Mouse (Mus musculus) heart, embryonic 15.5 days (tissue): Measurements from ENCODE around the gene Mecr. TPM values are rescaled to one million over a fixed set of nuclear protein-coding genes. Genes with fewer than 3 reads are reported as not detected.

Source experiments
- ATAC-seq: fragments of 200-750 bp; cut with Nextera tagmentation; replicated peaks from 2 replicates; pipeline ENCODE4 v1.8.0; 2017; ENCODE audit warnings: low read depth, moderate TSS enrichment; ENCODE audit not compliant: insufficient number of reproducible peaks, insufficient read depth, low FRiP score
- H3K27ac ChIP-seq: fragments of 300-500 bp; sonication (generic); 2 replicates; pipeline ENCODE4 v1.5.1; 2015; ENCODE audit warnings: mild to moderate bottlenecking, inconsistent platforms
- H3K27me3 ChIP-seq: fragments of 300-500 bp; sonication (generic); 2 replicates; pipeline ENCODE4 v1.6.1; 2015; ENCODE audit warnings: inconsistent platforms
- H3K36me3 ChIP-seq: fragments of 300-500 bp; sonication (generic); 2 replicates; pipeline ENCODE4 v1.6.1; 2015; ENCODE audit warnings: mild to moderate bottlenecking, inconsistent platforms
- H3K4me1 ChIP-seq: fragments of 300-500 bp; sonication (generic); replicated peaks from 2 replicates; pipeline ENCODE4 v1.6.1; 2015; ENCODE audit warnings: inconsistent platforms
- H3K4me2 ChIP-seq: fragments of 300-500 bp; sonication (generic); 2 replicates; pipeline ENCODE4 v1.6.1; 2015; ENCODE audit warnings: inconsistent platforms, mild to moderate bottlenecking, moderate library complexity
- H3K4me3 ChIP-seq: fragments of 300-500 bp; sonication (generic); 2 replicates; pipeline ENCODE4 v1.5.1; 2015; ENCODE audit warnings: mild to moderate bottlenecking, inconsistent platforms
- H3K9ac ChIP-seq: fragments of 300-500 bp; sonication (generic); 2 replicates; pipeline ENCODE4 v1.6.1; 2015; ENCODE audit warnings: mild to moderate bottlenecking, inconsistent platforms
- H3K9me3 ChIP-seq: fragments of 300-500 bp; sonication (generic); replicated peaks from 2 replicates; pipeline ENCODE4 v1.6.1; 2016; ENCODE audit warnings: inconsistent platforms
- WGBS: fragments of 180-500 bp; shearing (Covaris S2); methylation state at CpG from one replicate; pipeline ENCODE4 v1.1.7; 2015; ENCODE audit warnings: mixed read lengths; 5-methylcytosine and 5-hydroxymethylcytosine counted together
- polyA plus RNA-seq: library from polyadenylated mRNA; unstranded; fragments of >200 nt; fragmentation: Nextera tagmentation; extraction: Ambion mirVana; gene quantifications from 2 replicates; pipeline ENCODE4 v1.2.1, GENCODE M21; 2015

The Mecr gene
- polyA plus RNA-seq, 1 experiment from 2014 or later = 39.9 TPM

- Histone ChIP-seq H3K4me1 (peaks cover 40% of the 10 kb centered on the region), H3K4me2 (peak within 1 kb of the TSS; percentile 82), H3K36me3 (no peaks in the 10 kb centered on the region), H3K9me3 (no peaks in the 10 kb centered on the region), H3K27me3 (no peaks in the 10 kb centered on the region), H3K4me3 (peak within 1 kb of the TSS; percentile 100), H3K9ac (peak within 1 kb of the TSS; percentile 100), H3K27ac (peak within 1 kb of the TSS; percentile 100)
- ATAC-seq = peak; percentile 95
- under 1% methylated on average over 98 of the region's 116 CpGs for WGBS
Measured at GRCm38 (mm10) chr4:131873293-131874168, 30.3 kb downstream of the Mecr start, which contains the start of gene Srsf4. TSS of gene Srsf4 (plus strand) at chr4:131873617.

- no peak for ATAC-seq
- Histone ChIP-seq H3K9me3 (no peaks in the 10 kb centered on the region), H3K4me2 (peak overlapping the region; percentile 82), H3K4me3 (peak overlapping the region; percentile 100), H3K36me3 (no peaks in the 10 kb centered on the region), H3K4me1 (peaks cover 41% of the 10 kb centered on the region), H3K27me3 (no peaks in the 10 kb centered on the region), H3K9ac (peak overlapping the region; percentile 100), H3K27ac (peak overlapping the region; percentile 100)
- WGBS = under 1% methylated on average over 20 of the region's 20 CpGs
Measured at GRCm38 (mm10) chr4:131874169-131874536, 30.9 kb downstream of the Mecr start.

DNA sequence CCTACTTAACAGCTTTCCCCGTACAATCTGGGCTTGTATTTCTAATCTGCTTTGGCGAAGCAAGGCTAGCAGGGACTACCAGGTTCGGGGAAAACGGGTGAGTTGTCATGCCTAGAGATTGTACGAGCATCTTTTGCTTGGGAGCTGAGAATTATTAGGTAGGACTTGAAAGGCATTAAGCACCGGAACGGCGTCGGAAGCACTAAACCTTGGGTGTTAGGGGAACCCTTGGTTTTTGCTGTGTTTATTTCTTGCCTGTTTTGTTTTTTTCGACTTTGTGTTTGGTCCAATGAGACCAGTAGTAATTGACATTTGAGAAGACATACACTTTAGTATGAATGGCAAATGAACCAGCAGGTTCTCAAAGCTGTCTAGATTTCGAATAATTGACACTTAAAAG is 31.3 kb downstream of the Mecr start:
- no peaks in the 10 kb centered on the region for H3K36me3 ChIP-seq
- no peaks in the 10 kb centered on the region for H3K27me3 ChIP-seq
- H3K27ac ChIP-seq = peak overlapping the region; percentile 100
- no peaks in the 10 kb centered on the region for H3K9me3 ChIP-seq
- H3K4me2 ChIP-seq = peak overlapping the region; percentile 82
- H3K4me3 ChIP-seq = peak overlapping the region; percentile 100
- H3K4me1 ChIP-seq = peaks cover 45% of the 10 kb centered on the region
- peak overlapping the region; percentile 100 for H3K9ac ChIP-seq
- no peak for ATAC-seq
- 2% methylated on average over 11 of the region's 11 CpGs for WGBS

- no peak for ATAC-seq
- Histone ChIP-seq H3K36me3 (no peaks in the 10 kb centered on the region), H3K4me2 (peak overlapping the region; percentile 82), H3K27ac (no peak overlapping the region), H3K27me3 (no peaks in the 10 kb centered on the region), H3K4me1 (peaks cover 51% of the 10 kb centered on the region), H3K9me3 (no peaks in the 10 kb centered on the region), H3K4me3 (peak overlapping the region; percentile 100), H3K9ac (peak overlapping the region; percentile 100)
- WGBS = 36% methylated on average over 3 of the region's 3 CpGs
Measured at GRCm38 (mm10) chr4:131875242-131875641, 32.0 kb downstream of the Mecr start.

- no peak for ATAC-seq
- H3K9me3 ChIP-seq = no peaks in the 10 kb centered on the region
- H3K27ac ChIP-seq = no peak overlapping the region
- H3K36me3 ChIP-seq = no peaks in the 10 kb centered on the region
- 60% methylated on average over 2 of the region's 2 CpGs for whole genome bisulfite sequencing
- peaks cover 62% of the 10 kb centered on the region for H3K4me1 ChIP-seq
- peak overlapping the region; percentile 16; the same call in 1 of the 2 replicates for H3K4me2 ChIP-seq
- H3K4me3 ChIP-seq = no peak overlapping the region
- H3K27me3 ChIP-seq = no peaks in the 10 kb centered on the region
- no peak overlapping the region for H3K9ac ChIP-seq
Measured at GRCm38 (mm10) chr4:131876836-131877235, 33.6 kb downstream of the Mecr start.

GRCm38 (mm10) chr4:131879692-131880091 is 36.4 kb downstream of the Mecr start:
- H3K4me3 ChIP-seq = no peak overlapping the region
- no peaks in the 10 kb centered on the region for H3K9me3 ChIP-seq
- H3K36me3 ChIP-seq = no peaks in the 10 kb centered on the region
- no peak overlapping the region for H3K4me2 ChIP-seq
- H3K27me3 ChIP-seq = no peaks in the 10 kb centered on the region
- peaks cover 76% of the 10 kb centered on the region for H3K4me1 ChIP-seq
- no peak overlapping the region for H3K27ac ChIP-seq
- no peak overlapping the region for H3K9ac ChIP-seq
- no peak for ATAC-seq
- WGBS = 58% methylated on average over 1 of the region's 1 CpGs

DNA sequence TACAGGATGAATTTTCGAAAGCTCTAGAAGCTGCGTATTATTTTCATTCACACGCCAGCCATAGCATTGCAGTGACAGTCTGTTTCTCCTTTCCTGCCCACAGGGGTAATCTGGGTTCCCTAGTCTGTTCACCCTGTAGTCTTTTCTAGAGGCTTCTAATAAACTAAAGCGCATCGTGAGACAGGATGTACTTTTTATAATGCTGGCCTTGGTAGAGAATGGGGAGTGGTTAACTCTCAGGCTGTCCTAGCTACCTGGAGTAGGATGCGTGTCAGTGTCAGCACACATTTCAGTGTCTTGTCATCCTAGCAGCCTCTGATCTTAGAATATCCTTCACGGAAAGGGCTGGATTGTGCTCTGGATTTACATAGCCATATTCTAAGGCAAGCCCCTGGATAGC is 38.0 kb downstream of the Mecr start:
- Histone ChIP-seq H3K4me2 (no peak overlapping the region), H3K9me3 (no peaks in the 10 kb centered on the region), H3K9ac (no peak overlapping the region), H3K4me3 (no peak overlapping the region), H3K27ac (no peak overlapping the region), H3K27me3 (no peaks in the 10 kb centered on the region), H3K4me1 (peaks cover 72% of the 10 kb centered on the region), H3K36me3 (peaks cover 10% of the 10 kb centered on the region)
- WGBS = 73% methylated on average over 7 of the region's 7 CpGs
- ATAC-seq = no peak

DNA sequence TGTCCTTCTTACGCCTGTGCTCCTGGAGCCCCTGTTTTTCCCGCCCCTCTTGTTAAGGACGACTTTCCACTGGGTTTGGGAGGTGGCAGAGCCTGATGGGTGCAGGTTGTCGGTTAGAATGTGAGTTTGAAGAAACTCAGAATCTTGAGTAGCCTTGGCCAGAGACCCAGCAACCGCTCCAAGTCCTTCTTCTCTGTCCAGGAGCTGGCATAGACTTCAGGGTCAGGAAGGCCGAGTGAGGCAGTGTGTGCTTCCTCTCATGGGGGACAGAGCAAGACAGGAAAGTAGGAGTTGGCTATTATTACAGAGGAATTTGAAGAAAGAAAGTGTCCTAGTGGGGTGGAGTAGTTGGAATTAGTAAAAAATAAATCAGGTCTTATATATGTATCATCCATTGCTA is 40.3 kb downstream of the Mecr start:
- Histone ChIP-seq H3K9me3 (no peaks in the 10 kb centered on the region), H3K4me2 (no peak overlapping the region), H3K4me1 (peaks cover 54% of the 10 kb centered on the region), H3K27me3 (no peaks in the 10 kb centered on the region), H3K9ac (no peak overlapping the region), H3K36me3 (peaks cover 11% of the 10 kb centered on the region), H3K4me3 (no peak overlapping the region), H3K27ac (no peak overlapping the region)
- ATAC-seq = no peak
- WGBS = 62% methylated on average over 6 of the region's 6 CpGs

DNA sequence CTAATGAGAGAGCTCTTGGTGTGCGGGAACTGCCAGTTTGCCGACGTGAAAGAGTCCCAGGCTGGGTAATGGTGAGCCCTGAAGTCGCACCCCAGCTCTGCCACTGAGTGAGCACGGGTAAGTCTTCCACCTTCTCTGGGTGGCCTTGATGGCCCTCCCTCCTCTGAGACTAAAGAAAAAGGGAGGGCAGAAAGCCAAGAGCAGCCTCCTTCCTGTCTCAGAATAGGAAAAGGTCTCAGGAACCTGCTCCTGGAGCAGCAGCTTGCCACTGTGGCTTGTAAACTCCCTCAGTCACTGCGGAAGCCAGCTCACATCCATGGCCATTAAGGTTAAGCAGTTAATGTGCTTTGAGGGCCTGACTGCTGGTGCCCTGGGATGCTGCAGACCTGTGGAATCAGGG is 42.1 kb downstream of the Mecr start:
- Histone ChIP-seq H3K27ac (no peak overlapping the region), H3K4me3 (no peak overlapping the region), H3K9ac (no peak overlapping the region), H3K36me3 (peaks cover 11% of the 10 kb centered on the region), H3K4me2 (no peak overlapping the region), H3K4me1 (peaks cover 49% of the 10 kb centered on the region), H3K27me3 (no peaks in the 10 kb centered on the region), H3K9me3 (no peaks in the 10 kb centered on the region)
- no peak for ATAC-seq
- 62% methylated on average over 6 of the region's 6 CpGs for WGBS

DNA sequence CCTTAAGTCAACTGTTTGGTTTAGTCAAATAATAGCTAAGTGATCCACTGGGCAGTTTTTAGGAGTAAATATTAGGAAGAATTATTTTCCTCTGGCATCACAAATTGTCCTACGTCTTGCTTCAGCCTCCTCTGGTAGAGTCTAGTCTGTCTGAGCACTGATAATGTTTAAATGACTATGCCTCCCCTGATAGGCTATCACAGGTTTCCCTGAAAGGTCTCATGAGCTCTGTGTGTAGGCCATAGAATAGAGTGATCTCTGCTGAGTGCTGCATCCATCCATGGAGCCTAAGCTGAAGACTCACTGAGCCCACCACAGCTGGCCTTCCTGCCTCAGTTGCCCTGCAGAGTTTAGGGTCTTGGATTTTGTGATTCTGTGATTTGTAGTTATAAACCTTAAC is 45.3 kb downstream of the Mecr start:
- Histone ChIP-seq H3K9ac (no peak overlapping the region), H3K27me3 (no peaks in the 10 kb centered on the region), H3K27ac (no peak overlapping the region), H3K4me3 (no peak overlapping the region), H3K4me2 (no peak overlapping the region), H3K9me3 (no peaks in the 10 kb centered on the region), H3K4me1 (peaks cover 27% of the 10 kb centered on the region), H3K36me3 (peaks cover 29% of the 10 kb centered on the region)
- WGBS = 33% methylated on average over 1 of the region's 1 CpGs
- no peak for ATAC-seq

- H3K4me3 ChIP-seq = no peak overlapping the region
- no peak overlapping the region for H3K4me2 ChIP-seq
- no peak overlapping the region for H3K27ac ChIP-seq
- H3K36me3 ChIP-seq = peaks cover 42% of the 10 kb centered on the region
- ATAC-seq = no peak
- no peaks in the 10 kb centered on the region for H3K27me3 ChIP-seq
- H3K9me3 ChIP-seq = no peaks in the 10 kb centered on the region
- 72% methylated on average over 3 of the region's 3 CpGs for WGBS
- H3K9ac ChIP-seq = no peak overlapping the region
- peaks cover 9% of the 10 kb centered on the region for H3K4me1 ChIP-seq
Measured at GRCm38 (mm10) chr4:131890692-131891091, 47.4 kb downstream of the Mecr start.

GRCm38 (mm10) chr4:131897109-131897508 is 53.8 kb downstream of the Mecr start:
- H3K9ac ChIP-seq = no peak overlapping the region
- no peak for ATAC-seq
- peaks cover 4% of the 10 kb centered on the region; the same call in 1 of the 2 replicates for H3K4me1 ChIP-seq
- no peak overlapping the region for H3K4me2 ChIP-seq
- 95% methylated on average over 5 of the region's 5 CpGs for WGBS
- no peaks in the 10 kb centered on the region for H3K27me3 ChIP-seq
- H3K27ac ChIP-seq = no peak overlapping the region
- H3K9me3 ChIP-seq = no peaks in the 10 kb centered on the region
- peaks cover 80% of the 10 kb centered on the region for H3K36me3 ChIP-seq
- H3K4me3 ChIP-seq = no peak overlapping the region
